Mouse (Mus musculus) myocyte (in vitro differentiated cells): ENCODE measurements around the gene Taok2.

Experiments
- POLR2A ChIP-seq: IDR thresholded peaks from one replicate; pipeline ENCODE4 v1.6.1; 2011; ENCODE audit warnings: low read depth, mild to moderate bottlenecking, control low read depth, moderate library complexity; ENCODE audit not compliant: insufficient read length
- TCF3 ChIP-seq: IDR thresholded peaks from one replicate; pipeline ENCODE4 v1.6.1; 2011; ENCODE audit warnings: low read depth, control low read depth; ENCODE audit not compliant: insufficient read length

- TF ChIP-seq TCF3 (no peak), POLR2A (no peak)
These were observed 52.4 kb downstream of the Taok2 start for GRCm38 (mm10) chr7:126832036-126832598.
